In the genomic region with DNA sequence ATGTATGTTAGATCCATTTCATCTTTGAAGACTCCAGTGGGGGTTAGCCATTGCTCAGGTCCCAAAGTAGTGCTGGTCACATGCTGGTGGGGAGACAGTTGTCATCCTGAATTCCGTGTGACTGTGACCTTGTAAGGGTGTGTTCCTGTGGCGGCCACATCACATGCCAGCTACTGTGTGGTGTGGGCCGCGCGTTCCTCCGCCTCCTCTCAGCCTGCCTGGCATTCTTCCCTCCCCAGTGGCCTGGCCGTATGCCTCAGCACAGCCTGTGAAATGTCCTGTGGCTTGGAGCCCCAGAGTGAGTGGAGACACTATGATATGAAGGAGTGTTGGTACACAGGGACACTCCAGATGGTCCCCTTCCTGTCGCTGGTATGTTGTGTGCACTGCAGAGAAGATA, we compare ENCODE assay signal across 7 mouse cellular contexts. TPM values are rescaled to one million over a fixed set of nuclear protein-coding genes. Genes with fewer than 3 reads are reported as not detected.
A peak's percentile ranks its signal among the peaks of the same experiment; 100 is the strongest.
DNase-seq lines count a peak whose midpoint lies in the region.

No protein-coding gene starts in this region.

- DNase-seq in 3T3-L1 (ENCODE audit: low read depth, low spot score): peak; percentile 23
- DNase-seq in adrenal gland, adult 8-10 months: peak; percentile 50
- peak; percentile 77 for DNase-seq in gastrocnemius, postnatal 10 days
- DNase-seq in kidney, adult 9 months: peak; percentile 69
- DNase-seq in lung, postnatal 14 days: peak; percentile 77
- no peak for DNase-seq in spleen, postnatal 14 days (ENCODE audit: low spot score in 2 of 2)
- no peak for DNase-seq in thymus, postnatal 25 days

RNA-seq across cellular contexts. Expression of gene Umps, which starts 29.3 kb away (rescaled TPM):
- total RNA-seq in adrenal gland, adult 8-10 months (2022): 10 to 100 TPM; 35.3 to 47.5 (median 38.2) TPM
- 1 to 10 TPM; 7.4 to 9.1 TPM for total RNA-seq in gastrocnemius, postnatal 10 days (2021)

Comparison
In these comparisons a context has a peak if more than half of its experiments do, and no peak if none do; other contexts are left out.
1. DNase-seq: peak in 3T3-L1 (single experiment), adrenal gland, adult 8-10 months (single experiment), gastrocnemius, postnatal 10 days (single experiment), kidney, adult 9 months (single experiment) and lung, postnatal 14 days (single experiment); none in spleen, postnatal 14 days (0 of 2) and thymus, postnatal 25 days (single experiment).